Mouse (Mus musculus) layer of hippocampus, adult 2 months (tissue): ENCODE data around the gene Gm3250. TPM values are rescaled to one million over a fixed set of nuclear protein-coding genes. Genes with fewer than 3 reads are reported as not detected.
A peak's percentile ranks its signal among the peaks of the same experiment; 100 is the strongest.
"Not testable (repeated sequence)": the region's sequence is repeated elsewhere in the genome, so short reads cannot be mapped to it uniquely, and the experiment has no call there.

Experiments
- DNase-seq, 2 experiments: peaks; one replicate each; pipeline ENCODE4 v3.0.0; 2022; ENCODE audit warnings: low spot score in 2 of 2
- H3K27ac ChIP-seq: fragments of 200-600 bp; 2 replicates; pipeline ENCODE4 v1.8.1; 2022
- H3K4me3 ChIP-seq: fragments of 200-600 bp; 2 replicates; pipeline ENCODE4 v1.8.1; 2022; ENCODE audit warnings: mild to moderate bottlenecking
- CTCF ChIP-seq: fragments of 200-600 bp; conservative IDR thresholded peaks from 2 replicates; pipeline ENCODE4 v1.8.1; 2022; ENCODE audit warnings: antibody characterized with exemption, mild to moderate bottlenecking, moderate library complexity
- total RNA-seq, 2 experiments: library from RNA; stranded (reverse); gene quantifications; 2 replicates each; pipeline ENCODE4 v1.2.3; 2021

Gene Gm3250
- total RNA-seq, 2 experiments from 2014 or later: not detected

DNA sequence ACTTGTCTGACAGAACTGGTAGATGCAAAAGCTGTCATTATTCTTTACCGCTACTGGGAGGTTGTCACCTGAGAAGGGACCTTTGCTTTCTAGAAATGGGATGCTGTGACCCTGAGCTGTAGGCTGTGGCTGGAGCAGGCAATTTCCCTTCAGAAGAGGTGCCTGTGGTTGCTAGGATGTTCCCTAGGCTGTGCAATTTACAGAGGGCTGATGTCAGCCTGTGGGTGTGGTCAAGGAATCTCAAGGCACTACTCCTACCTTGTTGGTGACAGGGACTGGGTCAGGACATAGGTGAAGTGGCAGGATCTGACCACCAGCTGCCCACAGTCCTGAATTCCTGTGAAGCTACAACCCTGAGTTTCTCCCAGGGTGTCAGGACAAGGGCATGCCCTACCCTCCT lies 12.6 kb downstream of the Gm3250 start:
- no peak for DNase-seq
- TF ChIP-seq CTCF: no peak
- Histone ChIP-seq H3K4me3 (no peak overlapping the region), H3K27ac (no peak overlapping the region)

DNA sequence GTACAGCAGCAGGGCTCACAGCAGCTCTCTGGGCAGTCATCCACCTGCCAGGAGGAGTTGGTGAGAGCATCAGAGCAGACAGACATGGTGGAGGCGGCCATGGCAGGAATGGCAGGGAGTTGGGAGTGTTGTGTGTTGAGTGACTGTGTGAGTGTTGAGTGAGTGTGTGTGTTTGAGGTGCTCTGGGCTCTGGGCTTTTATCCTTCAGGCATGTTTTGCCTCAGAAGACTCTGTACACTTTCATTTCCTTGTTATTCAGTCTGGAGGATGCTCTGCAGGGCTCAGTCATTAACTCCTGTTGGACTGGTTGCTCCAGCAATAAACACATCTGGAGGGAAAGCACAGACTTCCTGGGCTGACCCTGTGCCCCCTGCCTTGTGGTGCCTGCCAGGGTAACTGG lies 22.8 kb downstream of the Gm3250 start, which contains the start of gene Gm3233:
TSS of gene Gm3233 (minus strand) at position 101 of the 400 bp plus-strand sequence.
- DNase-seq, H3K4me3 ChIP-seq, H3K27ac ChIP-seq: not testable (repeated sequence)

DNA sequence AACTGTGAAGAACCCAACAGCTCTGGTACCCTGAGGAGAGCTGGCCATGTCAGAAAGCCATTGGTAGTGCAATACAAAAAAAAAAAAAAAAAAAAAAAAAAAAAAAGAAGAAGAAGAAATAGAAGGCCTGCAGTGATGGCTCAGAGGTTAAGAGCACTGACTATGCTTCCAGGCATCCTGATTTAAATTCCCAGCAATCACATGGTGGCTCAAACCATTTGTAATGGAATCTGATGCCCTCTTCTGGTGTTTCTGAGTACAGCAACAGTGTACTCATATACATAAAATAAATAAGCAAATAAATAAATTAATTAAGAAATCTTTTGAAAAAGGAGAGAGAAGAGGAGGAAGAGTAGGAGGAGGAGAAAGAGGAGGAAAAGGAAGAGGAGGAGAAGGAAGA lies 28.9 kb downstream of the Gm3250 start:
- TF ChIP-seq CTCF: peak; percentile 44
- no peak overlapping the region for H3K4me3 ChIP-seq
- DNase-seq: no peak
- H3K27ac ChIP-seq: no peak overlapping the region

DNA sequence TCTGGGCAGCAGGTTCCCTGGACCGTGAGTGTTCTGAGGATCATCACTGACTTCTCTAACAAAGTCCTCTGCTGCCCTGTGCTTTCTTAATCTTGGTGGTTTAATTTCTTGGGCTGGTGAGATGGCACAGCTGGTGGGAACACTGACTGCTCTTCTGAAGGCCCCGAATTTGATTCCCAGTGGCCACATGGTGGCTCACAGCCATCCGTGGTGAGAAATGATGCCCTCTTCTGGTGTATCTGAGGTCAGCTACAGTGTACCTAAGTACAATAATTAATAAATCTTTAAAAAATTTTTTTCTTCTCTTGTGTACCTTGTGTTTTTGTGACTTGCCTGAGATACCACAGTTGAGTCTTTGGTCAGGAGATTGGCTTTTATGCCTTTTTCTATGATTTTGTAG lies 30.0 kb downstream of the Gm3250 start:
- peak; percentile 10; the same call in 1 of the 2 replicates for TF ChIP-seq CTCF
- H3K27ac ChIP-seq, DNase-seq, H3K4me3 ChIP-seq: not testable (repeated sequence)

DNA sequence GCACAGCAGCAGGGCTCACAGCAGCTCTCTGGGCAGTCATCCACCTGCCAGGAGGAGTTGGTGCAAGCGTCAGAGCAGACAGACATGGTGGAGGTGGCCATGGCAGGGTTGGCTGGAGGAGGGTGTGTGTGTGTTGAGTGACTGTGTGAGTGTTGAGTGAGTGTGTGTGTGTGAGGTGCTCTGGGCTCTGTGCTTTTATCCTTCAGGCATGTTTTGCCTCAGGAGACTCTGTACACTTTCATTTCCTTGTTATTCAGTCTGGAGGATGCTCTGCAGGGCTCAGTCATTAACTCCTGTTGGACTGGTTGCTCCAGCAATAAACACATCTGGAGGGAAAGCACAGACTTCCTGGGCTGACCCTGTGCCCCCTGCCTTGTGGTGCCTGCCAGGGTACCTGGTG lies 31.1 kb downstream of the Gm3250 start, which contains the start of gene Gm9736:
TSS of gene Gm9736 (minus strand) at position 101 of the 400 bp plus-strand sequence.
- not testable (repeated sequence) for H3K27ac ChIP-seq, H3K4me3 ChIP-seq, DNase-seq

DNA sequence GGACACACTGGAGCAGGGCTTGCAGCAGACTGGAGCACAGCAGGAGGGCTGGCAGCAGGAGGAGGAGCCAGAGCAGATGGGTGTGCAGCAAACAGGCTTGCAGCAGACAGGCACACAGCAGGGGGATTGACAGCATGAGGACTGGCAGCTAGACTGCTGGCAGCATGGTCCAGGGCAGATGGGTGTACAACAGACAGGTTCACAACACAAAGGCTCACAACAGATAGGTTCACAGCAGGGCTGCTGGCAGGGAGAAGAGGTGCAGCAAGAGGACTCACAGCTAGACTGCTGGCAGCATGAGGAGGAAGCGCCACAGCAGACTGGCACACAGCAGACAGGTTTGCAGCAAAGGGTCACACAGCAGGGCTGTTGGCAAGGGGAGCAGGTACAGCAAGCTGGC lies 31.7 kb downstream of the Gm3250 start:
- H3K4me3 ChIP-seq, H3K27ac ChIP-seq, DNase-seq: not testable (repeated sequence)

DNA sequence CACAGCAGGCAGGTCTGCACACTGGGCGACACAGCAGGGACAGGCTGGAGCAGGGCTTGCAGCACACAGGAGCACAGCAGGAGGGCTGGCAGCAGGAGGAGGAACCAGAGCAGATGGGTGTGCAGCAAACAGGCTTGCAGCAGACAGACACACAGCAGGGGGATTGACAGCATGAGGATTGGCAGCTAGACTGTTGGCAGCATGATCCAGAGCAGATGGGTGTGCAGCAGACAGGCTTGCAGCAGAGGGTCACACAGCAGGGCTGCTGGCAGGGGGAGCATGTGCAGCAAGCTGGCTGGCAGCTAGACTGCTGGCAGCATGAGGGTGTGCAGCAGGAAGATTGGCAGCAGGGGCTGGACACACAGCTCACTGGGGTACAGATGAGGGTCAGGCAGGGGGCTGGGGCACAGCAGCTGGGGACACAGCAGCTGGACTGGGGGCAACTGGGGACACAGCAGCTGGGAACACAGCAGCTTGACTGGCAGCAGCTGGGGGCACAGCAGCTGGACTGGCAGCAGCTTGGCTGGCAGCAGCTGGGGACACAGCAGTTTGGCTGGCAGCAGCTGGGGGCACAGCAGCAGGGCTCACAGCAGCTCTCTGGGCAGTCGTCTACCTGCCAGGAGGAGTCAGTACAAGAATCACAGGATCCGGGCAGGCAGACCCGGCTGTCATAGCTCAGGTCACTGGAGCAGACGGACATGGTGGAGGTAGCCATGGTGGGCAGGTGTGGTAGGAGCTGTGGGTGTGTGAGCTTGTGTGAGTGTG lies 40.2 kb downstream of the Gm3250 start, which contains the start of gene Gm18596:
TSS of gene Gm18596 (minus strand) at position 715 of the 765 bp plus-strand sequence.
- not testable (repeated sequence) for DNase-seq, H3K4me3 ChIP-seq, H3K27ac ChIP-seq

DNA sequence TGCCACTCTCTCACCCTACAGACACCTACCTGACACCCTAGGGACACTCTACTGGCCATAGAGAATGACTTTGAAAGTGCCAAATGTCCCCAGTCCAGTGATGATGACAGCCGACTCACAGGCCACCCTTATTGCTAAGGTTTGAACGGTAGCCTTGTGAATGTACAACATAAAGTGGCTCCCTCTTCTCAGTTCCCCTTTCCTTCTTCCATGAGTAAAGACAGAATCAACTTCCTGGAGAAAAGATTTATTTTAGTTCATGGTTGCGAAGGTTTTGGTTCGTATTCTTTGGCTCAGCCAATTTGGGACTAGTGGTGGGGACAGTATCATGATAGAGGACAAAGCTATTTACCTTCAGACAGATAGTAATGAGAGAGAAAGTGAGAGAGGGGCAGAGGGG lies 43.4 kb downstream of the Gm3250 start:
- Histone ChIP-seq H3K27ac (no peak overlapping the region), H3K4me3 (no peak overlapping the region)
- DNase-seq: no peak
- no peak for TF ChIP-seq CTCF

DNA sequence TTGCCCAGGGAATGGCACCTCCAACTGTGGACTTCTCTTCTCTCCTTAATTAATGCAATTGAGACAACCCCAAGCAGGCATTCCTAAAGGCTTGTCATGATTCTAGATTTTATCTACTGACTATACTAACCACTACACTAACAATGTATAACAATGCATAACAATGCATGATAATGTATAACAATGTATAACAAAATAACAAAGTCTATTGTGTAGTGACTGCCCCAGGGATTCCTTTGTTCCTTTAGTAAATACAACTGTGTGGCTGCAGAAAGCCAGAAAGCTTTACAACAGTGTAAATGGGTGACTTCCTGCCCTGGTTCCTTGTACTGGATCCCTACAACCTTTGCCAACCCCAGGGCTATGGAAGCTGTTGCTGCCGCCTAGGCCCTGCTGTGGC lies 46.4 kb downstream of the Gm3250 start:
- no peak for TF ChIP-seq CTCF
- DNase-seq: no peak
- Histone ChIP-seq H3K27ac (no peak overlapping the region), H3K4me3 (no peak overlapping the region)

Other genes starting within 250 kb of the Gm3250 start
- gene Pttg1ip, start 200.8 kb downstream of the Gm3250 start, total RNA-seq: 10 to 100 TPM; 76.9 to 77.5 TPM
- 100 to 1,000 TPM; 131 to 138 TPM for gene Sumo3, start 176.4 kb downstream of the Gm3250 start, total RNA-seq
- gene Gm49325, start 176.3 kb downstream of the Gm3250 start, total RNA-seq: 10 to 100 TPM; 18.3 to 27.0 TPM
- gene Ube2g2, start 160.3 kb downstream of the Gm3250 start, total RNA-seq: 10 to 100 TPM; 81.6 to 95.4 TPM
- gene Tspear, start 96.0 kb downstream of the Gm3250 start, total RNA-seq: not detected
- not detected for gene Gm19402, start 91.8 kb downstream of the Gm3250 start, total RNA-seq
- not detected for gene Gm9508, start 85.3 kb downstream of the Gm3250 start, total RNA-seq
- gene Gm10272, start 75.9 kb downstream of the Gm3250 start, total RNA-seq: not detected
- not detected for gene Gm10024, start 71.1 kb downstream of the Gm3250 start, total RNA-seq
- gene Gm10142, start 66.7 kb downstream of the Gm3250 start, total RNA-seq: not detected
- not detected for gene Krtap12-1, start 61.9 kb downstream of the Gm3250 start, total RNA-seq
- gene Gm10100, start 56.1 kb downstream of the Gm3250 start, total RNA-seq: not detected
- not detected for gene Gm18596, start 39.9 kb downstream of the Gm3250 start, total RNA-seq
- gene Gm9736, start 31.2 kb downstream of the Gm3250 start, total RNA-seq: not detected
- gene Gm3233, start 22.9 kb downstream of the Gm3250 start, total RNA-seq: not detected
- not detected for gene Gm3238, start 11.2 kb downstream of the Gm3250 start, total RNA-seq
- not detected for gene Gm7138, start 5.6 kb downstream of the Gm3250 start, total RNA-seq
- gene Gm7137, start 5.7 kb upstream of the Gm3250 start, total RNA-seq: not detected
- gene Gm9639, start 12.5 kb upstream of the Gm3250 start, total RNA-seq: not detected
- not detected for gene Gm19668, start 16.6 kb upstream of the Gm3250 start, total RNA-seq
- not detected for gene Gm9507, start 29.3 kb upstream of the Gm3250 start, total RNA-seq
- not detected for gene Gm2696, start 32.1 kb upstream of the Gm3250 start, total RNA-seq
- not detected for gene Krtap10-4, start 44.6 kb upstream of the Gm3250 start, total RNA-seq
- not detected for gene Krtap10-10, start 53.4 kb upstream of the Gm3250 start, total RNA-seq
- not detected for gene Gm36176, start 64.3 kb upstream of the Gm3250 start, total RNA-seq
- not detected for gene Gm10318, start 70.3 kb upstream of the Gm3250 start, total RNA-seq
- gene Gm3285, start 79.4 kb upstream of the Gm3250 start, total RNA-seq: not detected
- 1 to 10 TPM; 3.6 to 3.7 TPM for gene Lrrc3, start 120.0 kb upstream of the Gm3250 start, total RNA-seq
- 10 to 100 TPM; 37.4 to 41.5 TPM for gene Trpm2, start 188.0 kb upstream of the Gm3250 start, total RNA-seq
- gene 1810043G02Rik, start 196.0 kb upstream of the Gm3250 start, total RNA-seq: 10 to 100 TPM; 37.1 to 44.4 TPM
- 100 to 1,000 TPM; 232 to 233 TPM for gene Pfkl, start 227.5 kb upstream of the Gm3250 start, total RNA-seq